In the genomic region with DNA sequence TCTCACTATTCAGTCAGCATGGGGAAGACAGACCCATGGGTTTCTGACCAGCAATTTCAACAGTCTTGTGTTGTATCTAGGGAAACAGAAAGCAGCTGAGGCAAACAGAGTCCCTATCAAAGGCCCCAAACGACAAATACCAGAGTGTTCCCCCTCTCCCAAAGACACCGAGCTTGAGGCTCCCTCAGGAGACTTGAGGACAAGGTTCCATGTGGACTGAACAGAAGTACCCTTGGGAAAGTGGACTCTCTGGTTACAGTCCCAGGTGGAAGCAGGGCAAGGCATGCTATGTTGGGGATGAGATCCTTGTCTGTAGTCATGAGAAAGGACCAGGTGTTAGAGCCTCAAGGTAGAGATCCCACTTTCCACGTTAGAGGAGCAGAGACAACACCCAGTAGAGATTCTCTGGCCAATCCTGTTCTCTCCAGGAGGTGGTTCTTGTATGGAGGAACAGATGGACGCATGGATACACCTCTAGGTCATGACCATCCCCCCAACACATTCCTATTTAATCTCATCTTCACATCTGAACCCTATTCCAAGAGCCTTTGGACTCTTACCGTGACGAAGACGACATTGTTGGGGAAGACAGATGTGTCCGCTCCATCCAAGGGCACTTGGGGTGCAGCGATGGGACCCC, we compare ENCODE assay signal across 8 mouse cellular contexts. TPM values are rescaled to one million over a fixed set of nuclear protein-coding genes. Genes with fewer than 3 reads are reported as not detected.
A peak's percentile ranks its signal among the peaks of the same experiment; 100 is the strongest.
DNase-seq lines count a peak whose midpoint lies in the region; ATAC-seq and TF ChIP-seq lines count a peak whose summit lies in the region.

No protein-coding gene starts in this region.

- ATAC-seq in cerebellum, adult (ENCODE audit: insufficient number of reproducible peaks, low FRiP score, low TSS enrichment) = no peak
- no peak for ATAC-seq in megakaryocyte, adult 5-6 weeks (ENCODE audit: poor library complexity, severe bottlenecking)
- ATAC-seq in limb, embryonic 15.5 days (ENCODE audit: insufficient number of reproducible peaks, low FRiP score, low TSS enrichment, low read depth) = no peak
- no peak for ATAC-seq in stomach, postnatal 0 days (ENCODE audit: low FRiP score, low TSS enrichment)

- H3K4me2 ChIP-seq in limb, embryonic 15.5 days = peak overlapping the region; percentile 90
- H3K4me2 ChIP-seq in stomach, postnatal 0 days (replicated peaks; ENCODE audit: low read depth) = peak overlapping the region; percentile 87

- TF ChIP-seq CTCF in stomach, postnatal 0 days (IDR thresholded peaks at IDR 0.05; ENCODE audit: low read depth) = no peak

- TF ChIP-seq EP300 in stomach, postnatal 0 days (optimal IDR thresholded peaks at IDR 0.05) = no peak

- peak overlapping the region; percentile 31; the same call in 1 of the 2 replicates for H3K9ac ChIP-seq in limb, embryonic 15.5 days
- H3K9ac ChIP-seq in stomach, postnatal 0 days (ENCODE audit: low read length) = peak overlapping the region; percentile 94

- H3K4me1 ChIP-seq in megakaryocyte, embryonic 14.5 days = peaks cover 66% of the 10 kb centered on the region
- H3K4me1 ChIP-seq in limb, embryonic 15.5 days = peaks cover 45% of the 10 kb centered on the region
- H3K4me1 ChIP-seq in stomach, postnatal 0 days (replicated peaks; ENCODE audit: control insufficient read depth, insufficient read depth) = peaks cover 10% of the 10 kb centered on the region; the same call in 1 of the 2 replicates

- H3K27ac ChIP-seq in limb, embryonic 15.5 days = no peak overlapping the region
- no peak overlapping the region; the same call in 1 of the 2 replicates for H3K27ac ChIP-seq in stomach, postnatal 0 days (replicated peaks)

- DNase-seq in cerebellum, adult 18-20 months = peak; percentile 13 to 17
- no peak for DNase-seq in stomach, postnatal 0 days (ENCODE audit: low spot score)
- DNase-seq in thymus, postnatal 25 days = no peak
- no peak for DNase-seq in adipocyte (ENCODE audit: low spot score)

- no peaks in the 10 kb centered on the region for H3K27me3 ChIP-seq in megakaryocyte, embryonic 14.5 days (replicated peaks)
- no peaks in the 10 kb centered on the region for H3K27me3 ChIP-seq in limb, embryonic 15.5 days
- H3K27me3 ChIP-seq in stomach, postnatal 0 days (ENCODE audit: control insufficient read depth, insufficient read depth, low read length) = no peaks in the 10 kb centered on the region

- H3K36me3 ChIP-seq in megakaryocyte, embryonic 14.5 days (replicated peaks; ENCODE audit: low read length) = peaks cover 52% of the 10 kb centered on the region
- H3K36me3 ChIP-seq in limb, embryonic 15.5 days = peaks cover 43% of the 10 kb centered on the region
- peaks cover 15% of the 10 kb centered on the region for H3K36me3 ChIP-seq in stomach, postnatal 0 days (ENCODE audit: control insufficient read depth, insufficient read depth, low read length)

- 73% methylated on average over 9 of the region's 9 CpGs for WGBS in limb, embryonic 15.5 days
- 44% methylated on average over 9 of the region's 9 CpGs for WGBS in stomach, postnatal 0 days

- no peaks in the 10 kb centered on the region for H3K9me3 ChIP-seq in megakaryocyte, embryonic 14.5 days
- no peaks in the 10 kb centered on the region for H3K9me3 ChIP-seq in limb, embryonic 15.5 days
- no peaks in the 10 kb centered on the region for H3K9me3 ChIP-seq in stomach, postnatal 0 days (ENCODE audit: control insufficient read depth, low read length)

- peak overlapping the region; percentile 95 for H3K4me3 ChIP-seq in megakaryocyte, embryonic 14.5 days (replicated peaks)
- H3K4me3 ChIP-seq in limb, embryonic 15.5 days = peak overlapping the region; percentile 70
- peak overlapping the region; percentile 88 for H3K4me3 ChIP-seq in stomach, postnatal 0 days (ENCODE audit: low read depth, low read length)

RNA-seq across cellular contexts. Expression of gene Mepce, which starts 3.4 kb away (rescaled TPM):
- 88.7 and 584 TPM in 2 replicates for polyA plus RNA-seq in megakaryocyte, embryonic 14.5 days (2012; ENCODE audit: insufficient read depth, low replicate concordance)
- 20.9 and 24.0 TPM in 2 replicates for total RNA-seq in megakaryocyte, adult 5-6 weeks (2015)
- 16.2 and 22.8 TPM in 2 replicates for total RNA-seq in megakaryocyte, adult 5-6 weeks (2017)
- 8.7 and 9.2 TPM in 2 replicates for polyA plus RNA-seq in limb, embryonic 15.5 days (2015; fragmentation: Nextera tagmentation; extraction: Ambion mirVana)
- polyA plus RNA-seq in stomach, postnatal 0 days (2015; fragmentation: Nextera tagmentation; extraction: Ambion mirVana) = 5.8 and 6.8 TPM in 2 replicates

RNA-seq across cellular contexts. Expression of gene Zcwpw1, which starts 3.6 kb away (rescaled TPM):
- 0.70 TPM in 1 of 2 replicates, not detected in the other for polyA plus RNA-seq in megakaryocyte, embryonic 14.5 days (2012; ENCODE audit: insufficient read depth, low replicate concordance)
- 6.4 and 10.0 TPM in 2 replicates for total RNA-seq in megakaryocyte, adult 5-6 weeks (2015)
- total RNA-seq in megakaryocyte, adult 5-6 weeks (2017) = 16.1 and 18.1 TPM in 2 replicates
- polyA plus RNA-seq in limb, embryonic 15.5 days (2015; fragmentation: Nextera tagmentation; extraction: Ambion mirVana) = 19.7 and 24.4 TPM in 2 replicates
- polyA plus RNA-seq in stomach, postnatal 0 days (2015; fragmentation: Nextera tagmentation; extraction: Ambion mirVana) = 2.6 and 2.7 TPM in 2 replicates

RNA-seq across cellular contexts. Expression of gene Ppp1r35, which starts 5.4 kb away (rescaled TPM):
- 104 and 105 TPM in 2 replicates for polyA plus RNA-seq in megakaryocyte, embryonic 14.5 days (2012; ENCODE audit: insufficient read depth, low replicate concordance)
- total RNA-seq in megakaryocyte, adult 5-6 weeks (2015) = 48.6 and 55.3 TPM in 2 replicates
- 34.1 and 40.1 TPM in 2 replicates for total RNA-seq in megakaryocyte, adult 5-6 weeks (2017)
- polyA plus RNA-seq in limb, embryonic 15.5 days (2015; fragmentation: Nextera tagmentation; extraction: Ambion mirVana) = 22.2 and 27.8 TPM in 2 replicates
- 16.8 and 17.2 TPM in 2 replicates for polyA plus RNA-seq in stomach, postnatal 0 days (2015; fragmentation: Nextera tagmentation; extraction: Ambion mirVana)

RNA-seq across cellular contexts. Expression of gene Tsc22d4, which starts 38.5 kb away (rescaled TPM):
- 582 and 1,005 TPM in 2 replicates for polyA plus RNA-seq in megakaryocyte, embryonic 14.5 days (2012; ENCODE audit: insufficient read depth, low replicate concordance)
- total RNA-seq in megakaryocyte, adult 5-6 weeks (2015) = 55.9 and 74.7 TPM in 2 replicates
- 112 and 113 TPM in 2 replicates for total RNA-seq in megakaryocyte, adult 5-6 weeks (2017)
- polyA plus RNA-seq in limb, embryonic 15.5 days (2015; fragmentation: Nextera tagmentation; extraction: Ambion mirVana) = 169 and 197 TPM in 2 replicates
- 100 and 110 TPM in 2 replicates for polyA plus RNA-seq in stomach, postnatal 0 days (2015; fragmentation: Nextera tagmentation; extraction: Ambion mirVana)

RNA-seq across cellular contexts. Expression of gene Nyap1, which starts 42.6 kb away (rescaled TPM):
- polyA plus RNA-seq in megakaryocyte, embryonic 14.5 days (2012; ENCODE audit: insufficient read depth, low replicate concordance) = 5.9 and 8.4 TPM in 2 replicates
- 0.21 and 0.27 TPM in 2 replicates for total RNA-seq in megakaryocyte, adult 5-6 weeks (2015)
- total RNA-seq in megakaryocyte, adult 5-6 weeks (2017) = 0.84 and 1.1 TPM in 2 replicates
- polyA plus RNA-seq in limb, embryonic 15.5 days (2015; fragmentation: Nextera tagmentation; extraction: Ambion mirVana) = 1.9 and 3.5 TPM in 2 replicates
- polyA plus RNA-seq in stomach, postnatal 0 days (2015; fragmentation: Nextera tagmentation; extraction: Ambion mirVana) = 1.0 TPM in 2 replicates

Comparison
In these comparisons a context has a peak if more than half of its experiments do, and no peak if none do; other contexts are left out.
1. DNase-seq: peak in cerebellum, adult 18-20 months (2 of 2); none in stomach, postnatal 0 days (single experiment), thymus, postnatal 25 days (single experiment) and adipocyte (single experiment).
2. Peak in every context shown above with its lines, with median percentiles within 50 percentile points of each other: H3K4me3 ChIP-seq.